Mouse (Mus musculus) layer of hippocampus, adult 9-11 months (tissue): Measurements from ENCODE around the gene Socs2.

Experiments used
- DNase-seq: peaks from one replicate; pipeline ENCODE4 v3.0.0; 2022

Socs2 gene

DNA sequence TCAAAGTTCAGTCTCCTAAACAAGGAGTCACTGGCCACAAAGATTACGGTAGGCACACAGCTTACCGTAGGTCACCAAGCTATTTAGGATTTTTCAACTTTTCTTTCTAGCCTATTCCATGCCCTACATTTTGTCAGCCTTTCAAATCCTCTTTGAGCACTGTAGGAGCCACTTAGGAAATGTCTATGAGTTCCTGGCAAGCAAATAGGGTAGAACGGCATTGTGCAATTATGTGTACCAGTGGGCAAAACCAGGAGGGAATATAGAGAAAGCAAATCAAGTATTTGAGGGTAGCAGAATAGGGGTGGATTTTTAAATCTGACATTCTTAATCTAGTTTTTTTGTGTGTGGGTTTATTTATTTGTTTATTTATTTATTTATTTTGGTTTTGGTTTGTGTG is 2.7 kb upstream of the Socs2 start:
- no peak for DNase-seq

DNA sequence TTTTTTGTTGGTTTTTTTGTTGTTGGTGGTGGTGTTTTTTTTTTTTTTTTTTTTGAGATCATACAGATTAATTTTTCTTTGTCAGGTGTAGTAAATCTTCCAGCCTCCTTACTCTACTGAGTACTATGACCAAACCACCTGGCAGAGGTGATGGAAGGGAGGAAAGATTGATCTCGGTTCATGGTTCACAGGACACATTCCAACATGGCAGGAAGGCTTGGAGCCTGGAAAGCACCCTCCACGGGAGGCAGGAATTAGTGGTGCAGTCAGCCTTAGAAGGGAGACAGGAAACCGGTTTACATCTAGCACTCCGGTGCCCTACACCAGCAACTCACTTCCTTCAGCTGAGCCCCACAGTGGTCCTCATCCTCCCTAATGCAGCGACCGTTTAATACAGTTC is 1.7 kb upstream of the Socs2 start:
- DNase-seq, result no peak

DNA sequence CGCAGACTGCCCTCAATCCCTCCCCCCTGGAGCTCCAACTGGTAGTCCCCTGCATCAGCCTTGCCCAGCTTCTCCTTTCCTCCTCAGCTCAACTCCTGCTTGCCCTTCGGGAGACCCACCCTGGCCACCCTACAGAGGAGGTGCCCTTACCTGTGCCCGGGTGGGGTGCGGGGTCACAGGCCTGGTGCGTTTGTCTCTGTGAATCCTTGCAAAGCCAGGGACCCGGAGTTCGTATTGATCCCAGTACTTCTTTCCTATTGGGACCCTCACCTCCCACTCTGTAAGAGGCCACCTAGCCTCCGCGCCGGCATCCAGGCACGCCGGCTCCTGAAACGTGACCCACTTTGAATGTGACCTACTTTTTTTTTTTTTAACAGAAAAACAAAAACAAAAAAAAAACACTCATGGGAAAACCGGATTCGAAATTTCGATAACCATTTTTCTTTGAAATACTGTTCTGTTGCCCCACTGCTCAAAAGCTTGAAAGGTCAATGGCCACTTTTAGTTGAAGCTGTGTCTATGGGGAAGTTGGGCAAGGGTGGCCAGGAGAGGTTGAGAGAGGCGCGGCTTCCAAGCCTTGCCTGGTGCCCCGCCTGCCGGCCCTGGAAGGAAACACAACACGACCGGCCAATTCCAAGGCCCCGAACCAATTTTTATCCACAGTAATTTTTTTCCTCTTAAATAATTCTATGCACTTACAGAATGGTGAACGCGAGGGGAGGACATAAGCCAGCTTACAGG is 686 bp upstream of the Socs2 start:
- DNase-seq, result peak; percentile 35

DNA sequence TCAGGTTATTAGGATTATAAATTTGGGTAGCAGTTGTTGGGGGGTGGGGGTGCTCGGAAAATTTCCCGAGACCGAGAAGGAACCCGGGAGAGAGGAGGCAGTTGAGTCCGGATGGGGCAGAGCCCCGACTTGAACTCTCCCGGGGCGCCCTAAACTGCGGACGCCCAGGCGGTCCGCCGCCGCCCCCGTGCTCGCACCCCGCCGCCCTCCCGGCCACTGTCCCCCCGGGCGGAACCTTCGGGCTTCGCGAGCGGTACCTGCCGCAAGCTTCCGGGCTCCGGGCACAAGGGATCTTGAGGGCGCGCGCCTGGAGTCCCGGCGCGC is 657 bp downstream of the Socs2 start:
- no peak for DNase-seq

DNA sequence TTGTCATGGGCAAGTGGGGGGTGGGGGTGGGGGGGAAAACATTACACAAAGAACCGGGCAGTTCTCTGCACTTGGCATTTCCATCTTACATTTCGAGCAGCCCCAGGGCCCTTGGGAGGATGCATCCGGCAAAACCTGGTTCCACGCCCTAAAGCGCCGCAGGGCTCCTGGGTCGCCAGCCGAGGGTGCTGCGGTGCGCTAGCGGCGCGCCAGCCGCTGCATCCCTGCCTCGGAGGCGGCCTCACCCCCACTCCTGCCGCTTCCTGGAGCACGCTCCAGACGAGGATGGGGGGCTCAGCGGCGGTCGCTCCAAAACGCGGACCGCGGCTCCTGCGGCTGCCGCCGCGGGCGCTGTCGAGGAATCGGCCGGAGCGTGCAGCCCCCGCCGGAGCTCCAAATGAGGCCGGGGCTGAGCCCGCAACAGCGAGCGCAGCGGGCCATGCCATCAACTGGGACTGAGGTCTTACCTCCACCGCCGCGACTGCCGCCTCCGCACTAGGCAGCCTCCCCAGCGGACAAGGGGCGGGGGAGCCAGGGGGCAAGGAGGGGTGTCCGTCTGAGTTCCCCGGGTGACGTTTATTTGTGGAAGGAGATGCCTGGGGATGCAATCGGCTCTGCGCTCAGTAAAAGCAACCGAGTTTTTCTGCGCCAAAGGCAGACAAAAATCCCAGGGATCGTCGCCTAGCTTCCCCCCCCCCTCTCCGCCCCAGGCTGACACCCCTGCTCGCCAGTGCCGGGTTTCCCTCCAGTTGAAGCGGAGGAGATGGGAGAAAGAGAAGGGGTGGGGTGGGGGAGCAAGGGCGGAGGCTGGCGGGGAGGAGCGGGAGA is 1.2 kb downstream of the Socs2 start:
- DNase-seq, result peak; percentile 17

DNA sequence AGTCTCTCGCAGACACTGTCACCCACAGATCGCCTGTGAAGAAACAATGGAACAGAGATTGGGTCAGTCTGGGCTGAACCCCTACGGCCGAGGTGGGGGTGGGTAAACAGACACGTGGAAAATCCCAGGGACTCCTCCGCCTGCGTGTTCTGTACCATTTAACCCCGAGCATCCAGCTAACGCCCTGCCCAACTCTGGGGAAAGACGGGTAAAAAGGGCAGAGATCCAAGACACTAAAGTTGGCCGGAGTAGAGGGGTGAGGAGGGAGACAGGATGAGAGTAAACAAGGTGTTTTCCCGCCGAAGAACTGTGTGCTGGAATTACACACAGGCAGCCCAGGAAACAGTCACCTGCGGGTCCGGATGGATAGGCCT is 1.8 kb downstream of the Socs2 start:
- no peak for DNase-seq

DNA sequence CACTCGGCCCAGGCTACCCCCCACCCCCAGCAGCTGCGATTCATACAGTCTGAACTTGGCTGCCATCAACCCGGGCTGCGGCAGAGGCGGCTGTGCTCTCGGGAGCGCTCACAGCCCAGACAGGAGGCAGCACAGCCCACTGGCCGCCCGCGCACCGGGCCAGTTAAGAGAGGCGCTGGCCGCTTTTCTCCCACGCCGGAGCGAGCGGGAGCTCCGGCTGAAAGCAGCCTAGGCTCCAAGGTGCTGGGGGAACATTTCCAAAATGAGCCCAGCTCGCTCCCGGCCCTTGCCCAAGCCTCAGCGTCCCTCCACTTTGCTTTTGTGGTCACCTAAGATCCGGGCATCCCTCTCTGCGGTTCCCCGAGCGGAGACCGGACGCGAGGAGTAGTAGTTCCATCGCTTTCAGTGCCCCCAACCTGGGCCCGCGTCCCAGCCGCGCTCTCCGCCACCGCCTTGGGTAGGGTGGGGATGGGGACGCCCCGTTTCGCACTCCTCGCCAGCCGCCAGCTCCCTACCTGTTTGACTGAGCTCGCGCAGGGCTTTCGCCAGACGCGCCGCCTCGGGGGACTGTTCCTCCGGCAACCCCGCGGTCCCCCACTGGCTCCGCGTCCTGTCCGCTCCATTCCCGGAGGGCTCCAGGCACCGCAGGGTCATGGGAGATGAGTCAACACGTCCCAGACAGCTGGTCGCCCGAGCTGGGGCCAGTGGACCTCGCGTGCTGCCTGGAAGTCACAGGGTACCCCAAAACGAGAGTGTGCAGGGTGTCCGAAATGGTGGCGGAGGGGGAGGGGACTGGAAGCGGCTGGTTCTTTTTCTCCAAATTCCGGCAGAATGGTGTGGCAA is 2.4 kb downstream of the Socs2 start:
- peak; percentile 24 for DNase-seq

DNA sequence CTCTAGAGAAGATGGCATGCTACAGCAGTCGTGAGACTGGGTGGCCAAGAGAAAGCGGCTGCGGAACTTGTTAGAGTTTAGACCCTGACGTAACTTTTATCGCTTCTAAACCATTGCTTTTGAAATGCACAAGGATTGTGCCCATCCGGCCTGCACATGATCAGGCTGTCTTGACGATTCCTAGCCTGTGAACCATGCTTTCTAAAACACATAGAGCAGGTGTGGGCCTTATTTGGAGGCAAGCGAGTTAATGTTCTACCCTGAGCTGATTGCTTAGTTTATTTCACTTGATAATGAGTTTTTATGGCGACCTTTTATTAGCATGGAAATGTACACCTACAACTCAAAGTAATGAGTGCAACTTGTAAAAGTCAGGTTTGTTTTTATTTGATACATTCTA is 5.8 kb downstream of the Socs2 start:
- DNase-seq, result no peak

DNA sequence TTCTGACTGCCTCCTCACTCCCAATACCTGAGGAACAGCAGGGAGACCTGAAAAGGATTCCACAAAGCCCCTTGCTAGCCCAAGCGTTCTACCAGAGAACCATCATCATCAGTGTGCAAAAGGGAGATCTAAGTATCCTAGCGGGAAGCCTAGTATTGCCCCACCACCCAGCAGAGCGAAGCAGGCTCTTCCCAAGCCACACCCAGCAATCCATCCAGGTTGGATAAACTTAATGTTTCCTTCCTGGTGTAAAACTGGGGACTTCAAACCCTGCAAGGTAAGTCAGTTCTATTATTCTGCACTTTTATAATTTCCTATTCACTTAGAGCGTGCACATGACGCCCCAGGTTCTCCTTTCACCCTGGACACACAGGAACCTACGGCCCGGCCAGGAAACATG is 6.3 kb downstream of the Socs2 start:
- DNase-seq, result no peak

DNA sequence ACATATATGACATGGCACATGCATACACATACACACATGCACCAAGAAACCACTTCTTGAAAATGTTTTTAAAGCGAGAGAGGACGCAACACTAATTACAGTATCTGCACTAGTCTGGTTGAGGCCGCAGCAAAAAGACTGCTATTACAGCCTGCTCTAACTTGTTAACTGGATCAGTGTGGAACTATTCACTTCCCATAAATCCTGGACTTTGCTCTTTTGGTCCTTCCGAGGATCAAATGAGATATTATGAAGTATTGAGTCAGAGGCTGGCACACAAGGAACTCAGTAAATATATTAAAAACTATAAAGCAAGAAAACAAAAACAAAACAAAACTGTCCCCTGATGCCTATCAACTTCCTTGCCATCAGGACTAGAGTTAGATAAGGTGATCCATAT is 6.8 kb downstream of the Socs2 start:
- no peak for DNase-seq

DNA sequence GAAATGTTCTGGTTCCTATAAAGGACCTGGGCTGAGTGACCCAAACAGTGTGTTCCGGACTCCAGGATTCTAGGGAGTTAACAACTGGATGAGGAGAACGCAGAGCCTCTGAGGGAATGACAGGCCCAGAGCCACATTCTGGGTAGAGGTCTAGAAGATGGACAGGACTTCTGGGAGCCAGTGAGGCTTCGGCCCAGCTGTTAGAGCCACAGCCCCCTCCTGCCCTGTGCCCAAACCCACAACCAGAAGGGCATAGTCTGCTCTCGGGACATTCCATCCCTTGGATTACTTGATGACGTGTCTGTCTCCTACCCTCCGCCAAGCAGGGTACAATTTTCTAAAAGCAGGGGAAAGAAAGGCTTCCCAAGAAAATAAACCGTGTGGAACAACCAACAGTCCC is 7.8 kb downstream of the Socs2 start:
- DNase-seq, result no peak

DNA sequence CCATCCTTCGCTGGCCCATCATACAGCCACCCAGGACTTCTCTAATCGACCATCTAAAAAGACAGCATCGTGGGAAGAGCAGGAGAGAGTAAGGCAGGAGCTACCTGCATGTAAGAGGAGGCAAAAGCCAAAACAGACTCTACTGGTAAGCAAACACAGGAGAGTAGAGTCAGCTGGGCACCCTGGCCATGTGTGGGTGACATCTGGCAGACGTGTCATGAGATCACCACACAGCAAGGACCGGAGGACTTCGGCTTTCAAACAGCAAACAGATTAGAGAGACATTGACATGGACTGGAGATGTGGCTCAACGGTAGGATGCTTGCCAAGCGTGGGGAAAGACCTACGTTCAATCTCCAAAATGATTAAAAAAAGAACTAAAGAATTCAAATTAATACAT is 8.5 kb downstream of the Socs2 start:
- DNase-seq, result no peak

DNA sequence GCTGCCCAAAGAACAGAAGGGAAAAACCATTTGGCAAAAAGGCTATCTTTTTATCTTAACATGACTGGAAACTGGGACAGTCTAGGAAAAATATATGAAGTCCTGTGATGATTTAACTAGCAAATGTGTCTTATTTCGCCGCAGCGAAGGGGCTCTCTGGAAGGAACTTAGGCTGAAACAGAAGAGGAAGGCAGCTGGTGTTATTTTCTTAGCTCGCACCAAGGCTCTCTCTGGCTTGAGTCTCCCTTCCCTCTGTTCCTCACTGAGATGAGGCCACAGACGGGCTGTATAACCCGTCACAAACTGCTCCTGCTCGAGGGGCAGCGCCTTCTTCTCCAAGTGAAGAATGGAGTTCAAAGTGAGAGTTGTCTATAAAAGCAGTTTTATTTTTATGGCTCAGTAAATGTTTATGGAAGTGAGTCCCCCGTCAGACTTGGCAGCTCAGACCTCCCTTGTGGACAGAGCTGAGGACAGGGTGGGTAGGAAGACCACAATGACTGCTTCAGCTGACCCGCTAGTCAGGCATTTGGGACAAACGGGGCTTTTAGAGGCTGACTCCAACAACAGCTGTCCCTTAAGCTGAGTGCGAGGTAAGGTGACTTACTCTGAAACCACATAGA is 9.3 kb downstream of the Socs2 start:
- no peak for DNase-seq

DNA sequence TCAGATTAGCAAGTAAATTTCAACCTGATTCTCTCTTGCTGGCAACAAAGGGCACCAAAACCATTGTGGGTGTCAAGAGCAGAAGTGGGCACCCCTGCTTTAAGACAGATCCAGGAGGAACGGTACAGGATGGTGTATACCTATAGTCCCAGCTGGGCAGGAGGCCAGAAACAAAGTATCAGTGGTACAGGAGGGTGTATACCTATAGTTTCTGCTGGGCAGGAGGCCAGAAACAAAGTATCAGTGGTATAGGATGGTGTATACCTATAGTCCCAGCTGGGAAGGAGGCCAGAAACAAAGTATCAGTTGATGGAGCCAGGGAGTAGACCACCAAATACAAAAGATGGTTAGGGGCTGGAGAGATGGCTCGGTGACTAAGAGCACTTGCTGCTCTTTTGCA is 12.2 kb downstream of the Socs2 start:
- no peak for DNase-seq

DNA sequence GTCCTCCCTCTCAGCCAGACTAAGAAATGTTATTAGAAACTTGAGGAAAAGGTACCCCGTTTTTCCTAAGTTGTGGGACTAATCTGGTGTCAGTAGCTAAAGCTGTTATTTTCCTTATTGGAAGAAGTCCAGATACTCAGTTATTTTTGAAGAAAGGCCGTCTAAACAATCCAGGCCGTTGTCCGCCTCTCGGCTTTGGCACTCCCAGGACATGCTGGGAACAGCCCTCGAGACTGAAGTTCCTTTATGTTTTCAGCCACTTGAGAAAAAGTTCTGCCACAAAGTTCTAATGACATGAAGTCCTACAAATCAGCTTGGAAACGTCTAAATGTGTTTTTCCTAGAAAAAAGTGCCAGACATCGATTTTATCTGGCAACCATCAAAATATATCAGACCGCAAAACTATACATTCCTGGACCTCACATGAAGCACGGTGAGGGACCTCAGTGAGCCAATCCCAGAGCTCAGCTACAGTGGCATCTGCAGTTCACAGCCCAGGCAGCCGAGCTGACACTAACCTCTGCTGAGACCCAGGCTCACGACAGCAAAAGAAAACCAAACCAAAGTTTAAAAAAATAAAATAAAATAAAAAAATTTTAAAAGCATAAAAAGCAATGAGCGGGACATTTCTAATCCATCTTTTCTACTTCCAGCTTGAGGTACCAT is 17.2 kb downstream of the Socs2 start:
- DNase-seq, result no peak

DNA sequence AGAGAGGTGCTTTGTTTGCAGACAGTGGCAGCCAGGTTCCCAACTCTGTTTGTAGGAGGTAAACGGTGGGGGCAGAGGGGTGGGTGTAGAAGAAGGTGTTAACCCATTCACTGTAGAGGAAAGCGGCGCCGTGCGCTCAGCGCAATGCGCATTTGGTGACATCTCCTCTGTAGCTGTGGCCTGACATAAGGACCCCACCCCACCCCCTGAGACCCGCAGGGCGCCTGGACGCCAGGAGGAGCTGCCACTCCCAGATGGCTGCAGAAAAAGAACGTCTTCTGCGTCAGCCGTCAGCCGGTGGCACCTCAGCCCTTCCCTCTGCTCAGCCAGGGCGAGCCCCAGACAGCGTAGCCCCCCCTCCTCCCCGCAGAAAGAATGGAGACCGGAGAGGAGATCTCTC is 18.5 kb downstream of the Socs2 start:
- no peak for DNase-seq

DNA sequence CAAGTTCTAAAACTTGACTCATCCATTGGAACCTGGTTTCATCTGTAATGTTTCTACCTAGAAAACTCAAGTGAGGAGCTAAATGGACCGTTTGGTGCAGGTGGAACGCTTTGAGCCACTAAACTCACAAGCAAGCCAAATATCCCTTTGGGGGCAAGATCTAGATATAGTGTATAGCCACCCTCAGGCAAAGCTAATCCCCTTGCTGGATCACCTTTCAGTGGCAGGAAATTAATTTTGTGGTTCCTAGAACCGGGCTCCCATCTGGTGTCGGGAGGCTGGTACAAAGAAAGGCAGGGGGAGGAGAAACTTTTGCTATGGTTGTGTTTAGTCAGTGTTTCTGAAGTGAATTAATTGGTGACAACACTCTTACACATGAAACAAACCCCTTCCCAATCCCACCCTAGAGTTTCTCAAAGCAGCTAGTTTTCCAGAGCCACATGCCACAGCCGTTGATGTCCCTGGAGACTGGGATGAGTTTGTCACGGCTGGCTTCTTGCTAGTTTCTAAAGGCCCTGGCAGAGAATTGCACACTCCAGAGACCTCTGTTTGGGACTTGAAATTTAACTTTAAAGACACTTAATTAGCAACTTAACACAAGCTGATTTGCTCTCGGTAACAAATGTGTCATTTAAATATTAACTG is 19.7 kb downstream of the Socs2 start:
- no peak for DNase-seq

DNA sequence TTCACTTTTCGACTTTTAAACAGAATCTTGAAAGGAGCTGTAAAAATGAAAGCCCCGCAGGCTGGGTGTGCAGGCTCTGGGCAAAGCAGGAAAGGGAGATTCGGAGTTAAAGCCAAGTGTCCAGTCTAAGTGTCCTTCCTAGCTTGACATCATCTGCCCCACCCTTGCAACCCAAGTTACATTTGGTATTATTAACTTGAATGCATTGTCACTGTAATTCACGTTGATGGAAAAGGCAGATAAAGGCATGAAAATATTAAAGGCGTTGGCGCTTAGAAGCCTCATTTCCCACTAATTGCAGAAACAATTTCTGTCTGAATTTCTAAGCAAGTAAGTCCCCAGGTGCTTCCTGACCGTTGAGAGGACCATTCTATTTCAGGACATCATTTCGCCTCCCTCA is 20.6 kb downstream of the Socs2 start:
- DNase-seq, result no peak

DNA sequence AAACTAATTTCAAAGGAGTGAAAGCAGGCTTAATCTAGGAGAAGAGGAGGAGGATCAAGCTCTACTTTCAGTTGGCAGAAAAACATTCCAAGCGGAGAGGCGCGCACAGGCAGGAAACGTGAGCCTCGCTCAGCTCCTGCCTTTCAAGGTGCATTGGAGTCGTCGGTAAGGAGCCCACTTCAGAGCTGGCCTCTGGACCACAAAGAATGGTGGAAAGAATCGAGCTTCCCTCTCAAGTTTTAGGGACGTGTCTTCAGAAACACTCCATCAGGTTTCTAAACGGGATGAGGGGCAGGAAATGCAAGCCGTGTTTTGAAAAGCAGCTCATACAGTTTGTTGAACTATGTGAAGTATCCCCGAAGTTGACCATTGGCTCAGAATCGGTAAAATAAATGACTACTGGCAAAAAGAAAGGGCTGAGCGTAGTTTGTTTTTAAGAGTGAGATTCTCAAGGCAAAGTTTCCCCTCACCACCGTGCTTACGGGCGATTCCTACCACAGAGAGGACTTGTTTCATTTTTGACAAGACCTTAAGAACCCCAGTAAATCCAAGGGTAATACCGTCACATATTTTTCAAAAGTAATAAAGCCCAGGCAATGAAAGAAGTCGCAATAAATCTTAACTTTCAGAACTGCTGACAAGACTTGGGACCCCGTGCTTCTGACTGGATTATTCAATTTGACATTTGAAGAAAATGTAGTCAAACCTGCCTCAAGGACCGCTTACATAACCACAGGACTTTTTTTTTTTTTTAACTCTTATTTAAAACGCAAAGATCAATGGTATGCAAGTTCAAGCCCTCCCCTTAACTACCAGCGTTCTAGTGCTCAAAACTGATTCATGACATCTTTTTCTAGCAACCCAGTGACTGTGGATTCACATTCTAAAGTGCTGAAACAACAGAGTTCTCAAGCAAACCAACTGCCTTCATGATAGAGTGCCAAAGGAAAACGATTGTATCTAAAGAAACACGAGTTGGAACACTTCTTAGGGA is 21.9 kb downstream of the Socs2 start:
- DNase-seq, result no peak

DNA sequence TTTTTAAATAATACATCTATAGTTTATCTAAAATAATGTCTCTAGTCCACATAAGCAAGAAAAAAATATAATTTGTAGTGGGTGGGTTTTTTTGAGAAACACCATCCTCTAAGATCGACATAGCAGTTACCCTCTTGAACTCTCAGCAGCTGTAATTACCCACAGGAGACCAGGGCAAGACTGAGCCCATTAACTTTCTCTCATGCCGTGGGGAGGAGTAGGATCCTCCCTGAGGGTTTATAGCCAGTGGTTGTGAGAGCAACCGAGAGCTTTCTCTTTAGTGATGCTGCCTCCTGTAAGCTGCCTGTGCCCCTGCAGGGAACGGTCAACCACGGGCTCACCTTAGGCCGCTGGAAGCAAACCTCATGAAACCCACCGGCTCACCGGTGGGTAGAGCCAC is 24.9 kb downstream of the Socs2 start:
- DNase-seq, result no peak

DNA sequence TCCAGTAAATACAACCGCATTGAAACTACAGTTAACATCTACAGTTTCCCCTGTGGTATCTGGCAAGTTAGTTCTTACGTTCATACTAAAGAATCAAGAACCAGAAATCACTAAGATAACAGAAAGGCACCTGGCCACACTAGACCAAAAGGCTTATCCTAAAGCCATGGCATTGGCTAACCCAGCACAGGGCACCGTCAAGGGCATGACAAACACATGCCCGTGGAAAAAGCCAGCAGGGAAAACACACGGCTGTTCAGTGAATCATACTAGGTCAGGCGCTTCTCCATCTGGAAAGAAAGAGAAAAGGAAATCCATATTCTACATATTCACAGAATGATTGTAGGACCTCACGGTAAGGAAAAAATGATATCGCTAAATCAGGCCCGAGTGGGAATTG is 26.1 kb downstream of the Socs2 start:
- no peak for DNase-seq
